Mouse (Mus musculus) mesoderm, embryonic 11.5 days (tissue): ENCODE results near the gene Foxa2.

Experiments
- DNase-seq: peaks from one replicate; pipeline ENCODE4 v3.0.0-alpha.2; 2012; ENCODE audit warnings: low read depth, low spot score

Foxa2 gene

GRCm38 (mm10) chr2:148004554-148005521 lies 41.9 kb downstream of the Foxa2 start:
- no peak for DNase-seq

- DNase-seq = no peak
These were observed 43.3 kb downstream of the Foxa2 start for GRCm38 (mm10) chr2:148003511-148003910.

GRCm38 (mm10) chr2:147998206-147998966 lies 48.4 kb downstream of the Foxa2 start:
- no peak for DNase-seq

- DNase-seq = no peak
These were observed 50.0 kb downstream of the Foxa2 start for GRCm38 (mm10) chr2:147996781-147997180.

- no peak for DNase-seq
These were observed 52.9 kb downstream of the Foxa2 start for GRCm38 (mm10) chr2:147993821-147994220.

- no peak for DNase-seq
These were observed 53.7 kb downstream of the Foxa2 start for GRCm38 (mm10) chr2:147992935-147993679.
